ENCODE assay signal across 27 mouse cellular contexts in the genomic region with DNA sequence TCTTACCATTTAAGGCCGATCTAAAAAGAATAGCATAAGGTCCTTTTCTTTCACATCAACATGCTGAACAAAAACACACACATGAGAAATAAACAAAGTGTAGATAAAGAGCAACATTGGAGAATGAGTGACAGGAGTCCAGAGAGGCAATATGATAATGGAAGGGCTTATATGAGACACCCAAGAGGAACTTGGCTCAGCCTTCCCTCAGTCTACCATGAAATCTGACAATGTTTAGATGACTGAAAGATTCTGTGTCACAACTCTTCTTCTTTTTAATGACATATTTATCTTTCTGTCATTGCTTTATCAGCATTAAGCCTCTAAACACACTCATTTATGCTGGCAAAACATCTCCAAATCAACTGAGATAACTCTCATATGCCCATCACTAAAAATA.
"Had no signal": no experiment of that assay in that cellular context is flagged by ENCODE, and none has a peak within 500 bp of the region (broad histone marks: within the 10 kb centered on the region; RNA-seq: fewer than 3 reads in every experiment).

No protein-coding gene starts in this region.

- H3K4me1 ChIP-seq: heart, embryonic 13.5 days; heart, embryonic 15.5 days; hindbrain, embryonic 10.5 days; hindbrain, embryonic 12.5 days; intestine, embryonic 15.5 days; limb, embryonic 10.5 days; limb, embryonic 12.5 days; liver, embryonic 13.5 days had no signal

- ATAC-seq: hindbrain, embryonic 16.5 days; inflammation-experienced regulatory T-cells, adult 6 months; intestine, embryonic 15.5 days; intestine, postnatal 0 days had no signal

- H3K36me3 ChIP-seq: heart, embryonic 13.5 days; heart, embryonic 15.5 days; hindbrain, embryonic 10.5 days; hindbrain, embryonic 12.5 days; intestine, embryonic 15.5 days; limb, embryonic 10.5 days; limb, embryonic 12.5 days; liver, embryonic 13.5 days had no signal

- H3K9me3 ChIP-seq: heart, embryonic 13.5 days; heart, embryonic 15.5 days; hindbrain, embryonic 10.5 days; hindbrain, embryonic 12.5 days; intestine, embryonic 15.5 days; limb, embryonic 10.5 days; limb, embryonic 12.5 days; liver, embryonic 13.5 days had no signal

- H3K4me2 ChIP-seq: heart, embryonic 11.5 days; heart, embryonic 13.5 days; heart, embryonic 15.5 days; hindbrain, embryonic 12.5 days; hindbrain, embryonic 14.5 days; intestine, embryonic 15.5 days; limb, embryonic 12.5 days; liver, embryonic 11.5 days; liver, embryonic 13.5 days had no signal

- H3K9ac ChIP-seq: heart, embryonic 13.5 days; heart, embryonic 15.5 days; hindbrain, embryonic 12.5 days; hindbrain, embryonic 14.5 days; intestine, embryonic 15.5 days; limb, embryonic 12.5 days; liver, embryonic 13.5 days had no signal

- H3K27ac ChIP-seq: heart, adult 2 months; heart, embryonic 13.5 days; heart, embryonic 15.5 days; hindbrain, embryonic 10.5 days; hindbrain, embryonic 12.5 days; hindbrain, embryonic 14.5 days; intestine, embryonic 15.5 days; layer of hippocampus, adult 2 months; left cerebral cortex, adult 2 months; limb, embryonic 10.5 days; limb, embryonic 12.5 days; liver, embryonic 13.5 days had no signal

- H3K27me3 ChIP-seq: heart, embryonic 13.5 days; heart, embryonic 15.5 days; hindbrain, embryonic 12.5 days; intestine, embryonic 15.5 days; limb, embryonic 12.5 days; liver, embryonic 13.5 days had no signal

- DNase-seq: gastrocnemius, postnatal 14 days; gastrocnemius, postnatal 36 days; heart, adult 11 months; heart, adult 2 months; heart, postnatal 4 days; kidney, adult 18-20 months; kidney, adult 8-10 months; kidney, postnatal 10 days; kidney, postnatal 25 days; kidney, postnatal 4 days; liver; liver, embryonic 13.5 days had no signal

- H3K4me3 ChIP-seq: heart, adult 2 months; heart, embryonic 13.5 days; heart, embryonic 15.5 days; hindbrain, embryonic 10.5 days; hindbrain, embryonic 12.5 days; intestine, embryonic 15.5 days; layer of hippocampus, adult 2 months; left cerebral cortex, adult 2 months; limb, embryonic 10.5 days; limb, embryonic 12.5 days; liver, embryonic 13.5 days had no signal
